Mouse (Mus musculus) layer of hippocampus, adult 2 months (tissue): ENCODE results near the gene Irf7. TPM values are rescaled to one million over a fixed set of nuclear protein-coding genes. Genes with fewer than 3 reads are reported as not detected.

Experiments
- DNase-seq, 2 experiments: peaks; one replicate each; pipeline ENCODE4 v3.0.0; 2022; ENCODE audit warnings: low spot score in 2 of 2
- H3K27ac ChIP-seq: fragments of 200-600 bp; 2 replicates; pipeline ENCODE4 v1.8.1; 2022
- H3K4me3 ChIP-seq: fragments of 200-600 bp; 2 replicates; pipeline ENCODE4 v1.8.1; 2022; ENCODE audit warnings: mild to moderate bottlenecking
- CTCF ChIP-seq: fragments of 200-600 bp; conservative IDR thresholded peaks from 2 replicates; pipeline ENCODE4 v1.8.1; 2022; ENCODE audit warnings: antibody characterized with exemption, mild to moderate bottlenecking, moderate library complexity
- total RNA-seq, 2 experiments: library from RNA; stranded (reverse); gene quantifications; 2 replicates each; pipeline ENCODE4 v1.2.3; 2021

The Irf7 gene
- total RNA-seq, 2 experiments from 2014 or later, result 0.56 to 1.3 TPM

- peak overlapping the region; percentile 63; the same call in 1 of the 2 replicates for H3K27ac ChIP-seq
- no peak for DNase-seq
- TF ChIP-seq CTCF, result no peak
- H3K4me3 ChIP-seq, result no peak overlapping the region
These were observed 43.5 kb downstream of the Irf7 start for GRCm38 (mm10) chr7:141222696-141223215.

GRCm38 (mm10) chr7:141222126-141222467, 44.2 kb downstream of the Irf7 start:
- DNase-seq, result no peak
- peak overlapping the region; percentile 63 for H3K27ac ChIP-seq
- no peak for TF ChIP-seq CTCF
- H3K4me3 ChIP-seq, result peak overlapping the region; percentile 52

GRCm38 (mm10) chr7:141221249-141222125, 44.8 kb downstream of the Irf7 start:
- peak; percentile 89 to 94 for DNase-seq
- Histone ChIP-seq H3K4me3 (peak overlapping the region; percentile 52), H3K27ac (peak overlapping the region; percentile 63)
- TF ChIP-seq CTCF, result peak; percentile 48

GRCm38 (mm10) chr7:141220377-141220776, 45.9 kb downstream of the Irf7 start:
- TF ChIP-seq CTCF, result no peak
- DNase-seq, result no peak
- H3K4me3 ChIP-seq, result no peak overlapping the region

GRCm38 (mm10) chr7:141219558-141220099, 46.7 kb downstream of the Irf7 start:
- Histone ChIP-seq H3K27ac (no peak overlapping the region), H3K4me3 (no peak overlapping the region)
- DNase-seq, result no peak
- TF ChIP-seq CTCF, result no peak

More at GRCm38 (mm10) chr7:141220377-141220776, 45.9 kb downstream of the Irf7 start:
- no peak overlapping the region for H3K27ac ChIP-seq

- Histone ChIP-seq H3K27ac (no peak overlapping the region), H3K4me3 (no peak overlapping the region)
- TF ChIP-seq CTCF, result no peak
- DNase-seq, result no peak
These were observed 47.6 kb downstream of the Irf7 start for GRCm38 (mm10) chr7:141218557-141219133.

- no peak for TF ChIP-seq CTCF
- Histone ChIP-seq H3K4me3 (no peak overlapping the region), H3K27ac (no peak overlapping the region)
- no peak for DNase-seq
These were observed 48.1 kb downstream of the Irf7 start for GRCm38 (mm10) chr7:141218141-141218540.

GRCm38 (mm10) chr7:141217343-141218013, 48.8 kb downstream of the Irf7 start:
- no peak for DNase-seq
- Histone ChIP-seq H3K4me3 (no peak overlapping the region), H3K27ac (no peak overlapping the region)
- TF ChIP-seq CTCF, result no peak

- TF ChIP-seq CTCF, result no peak
- no peak for DNase-seq
- Histone ChIP-seq H3K27ac (no peak overlapping the region), H3K4me3 (no peak overlapping the region)
These were observed 49.4 kb downstream of the Irf7 start for GRCm38 (mm10) chr7:141216894-141217293.

- Histone ChIP-seq H3K27ac (no peak overlapping the region), H3K4me3 (peak overlapping the region; percentile 66)
- TF ChIP-seq CTCF, result no peak
- no peak for DNase-seq
These were observed 50.2 kb downstream of the Irf7 start for GRCm38 (mm10) chr7:141215880-141216733.

- Histone ChIP-seq H3K4me3 (peak within 1 kb of the TSS; percentile 66), H3K27ac (no peak within 1 kb of the TSS)
- DNase-seq, result peak; percentile 75 to 76
- TF ChIP-seq CTCF, result no peak
These were observed 51.0 kb downstream of the Irf7 start, which contains the start of gene Rassf7 for GRCm38 (mm10) chr7:141215101-141215879. Rassf7 (plus strand) TSS chr7:141215860.
